Comparison of ENCODE assay signal across 22 mouse cellular contexts in the genomic region with DNA sequence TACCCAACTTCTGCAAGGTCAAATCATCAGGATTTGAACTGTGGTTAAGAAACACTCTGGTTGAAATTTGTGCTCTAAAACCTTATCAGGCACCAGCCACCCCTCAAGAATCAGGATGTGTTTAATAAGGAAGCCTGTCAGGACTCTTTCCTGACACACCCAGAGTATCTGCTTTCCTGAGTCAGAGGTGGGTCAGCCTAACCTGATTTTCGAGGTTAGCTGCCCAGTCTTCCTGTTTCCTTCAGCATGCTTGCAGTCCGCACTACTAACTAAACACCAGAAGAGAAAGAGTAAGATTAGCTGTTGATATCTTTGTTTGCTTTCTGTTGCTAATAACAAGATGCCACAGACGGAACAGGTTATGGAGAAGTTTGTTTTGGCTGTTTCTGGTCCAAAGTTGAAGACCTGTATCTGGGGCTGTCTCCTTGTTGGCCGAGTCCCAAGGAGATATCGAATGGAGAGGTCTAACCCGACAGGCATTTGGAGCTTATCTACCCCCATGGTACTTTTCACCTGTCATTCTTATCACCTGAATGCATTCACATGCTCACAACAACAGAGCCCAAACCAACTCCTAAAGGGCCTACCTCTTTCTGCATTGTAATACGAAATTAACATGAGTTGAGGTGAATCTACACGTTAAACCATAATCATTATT. TPM values are rescaled to one million over a fixed set of nuclear protein-coding genes. Genes with fewer than 3 reads are reported as not detected.
DNase-seq lines count a peak whose midpoint lies in the region; ATAC-seq lines count a peak whose summit lies in the region.
"Had no signal": no experiment of that assay in that cellular context is flagged by ENCODE, and none has a peak within 500 bp of the region (broad histone marks: within the 10 kb centered on the region; RNA-seq: fewer than 3 reads in every experiment).

No protein-coding gene starts in this region.

- H3K27me3 ChIP-seq in stomach, embryonic 14.5 days (ENCODE audit: control insufficient read depth, insufficient read depth, low read length), result no peaks in the 10 kb centered on the region
- H3K27me3 ChIP-seq: CH12.LX had no signal

- no peak overlapping the region for H3K4me2 ChIP-seq in stomach, embryonic 14.5 days (replicated peaks; ENCODE audit: low read depth, low read length)
- H3K4me2 ChIP-seq: hindbrain, embryonic 13.5 days; liver, embryonic 13.5 days; lung, embryonic 15.5 days; midbrain, embryonic 11.5 days; neural tube, embryonic 13.5 days had no signal

- no peak overlapping the region; the same call in 1 of the 2 replicates for H3K27ac ChIP-seq in stomach, embryonic 14.5 days (ENCODE audit: low read length)
- H3K27ac ChIP-seq: hindbrain, embryonic 13.5 days; left cerebral cortex, adult 2 months; liver, embryonic 13.5 days; lung, embryonic 15.5 days; neural tube, embryonic 13.5 days had no signal

- H3K4me1 ChIP-seq in stomach, embryonic 14.5 days (ENCODE audit: control insufficient read depth, insufficient read depth, low read length), result no peaks in the 10 kb centered on the region
- H3K4me1 ChIP-seq: liver, embryonic 13.5 days had no signal

- 68% methylated on average over 8 of the region's 8 CpGs for WGBS in stomach, embryonic 14.5 days

- H3K36me3 ChIP-seq in stomach, embryonic 14.5 days (ENCODE audit: control insufficient read depth, insufficient read depth, low read length), result no peaks in the 10 kb centered on the region
- H3K36me3 ChIP-seq: hindbrain, embryonic 13.5 days; liver, embryonic 13.5 days; lung, embryonic 15.5 days; neural tube, embryonic 13.5 days had no signal

- peak; percentile 88 for DNase-seq in heart, adult 11 months
- DNase-seq in heart, adult 8-10 months (ENCODE audit: low spot score), result no peak
- peak; percentile 18 for DNase-seq in lung, postnatal 25 days (ENCODE audit: low spot score)
- DNase-seq in lung, postnatal 4 days, result no peak
- no peak for DNase-seq in layer of hippocampus, postnatal 25 days (ENCODE audit: extremely low spot score in 1 of 2, low spot score in 1 of 2)
- no peak for DNase-seq in gastrocnemius, adult 18-20 months (ENCODE audit: low spot score)
- DNase-seq: adrenal gland, postnatal 10 days; cerebellum, adult 11 months; cerebellum, postnatal 25 days; liver, embryonic 13.5 days; right cerebral cortex, postnatal 14 days; thymus, adult 18-20 months had no signal

- no peak overlapping the region for H3K4me3 ChIP-seq in stomach, embryonic 14.5 days (ENCODE audit: low read depth, low read length)
- H3K4me3 ChIP-seq: erythroblast, embryonic 14.5 days; hindbrain, embryonic 13.5 days; left cerebral cortex, adult 2 months; liver, embryonic 13.5 days; lung, embryonic 15.5 days; neural tube, embryonic 13.5 days had no signal

- H3K9ac ChIP-seq in stomach, embryonic 14.5 days (replicated peaks; ENCODE audit: low read depth, low read length), result no peak overlapping the region
- H3K9ac ChIP-seq: hindbrain, embryonic 13.5 days; liver, embryonic 13.5 days; lung, embryonic 15.5 days; neural tube, embryonic 13.5 days had no signal

- H3K9me3 ChIP-seq in stomach, embryonic 14.5 days (ENCODE audit: control insufficient read depth, low read depth, low read length), result no peaks in the 10 kb centered on the region
- H3K9me3 ChIP-seq: hindbrain, embryonic 13.5 days; liver, embryonic 13.5 days; lung, embryonic 15.5 days; neural tube, embryonic 13.5 days had no signal

- peak; percentile 64 for ATAC-seq in common myeloid progenitor, adult 5-6 weeks (replicated peaks; ENCODE audit: low read depth, poor library complexity, severe bottlenecking)
- ATAC-seq in stomach, embryonic 14.5 days (ENCODE audit: insufficient number of reproducible peaks, insufficient read depth, low FRiP score, low read depth), result peak; percentile 65; the same call in 1 of the 2 replicates
- ATAC-seq: forebrain, embryonic 16.5 days had no signal

RNA-seq across cellular contexts. Expression of a gene that starts 5.8 kb away (rescaled TPM):
- 10 to 100 TPM in 3 of 4 experiments, 1 to 10 TPM in 1; 8.1 to 17.8 (median 13.8) TPM for total RNA-seq in heart, adult 8-10 months (2022)
- total RNA-seq in common myeloid progenitor, adult 5-6 weeks (2017), result not detected in 2 replicates
- 89.0 and 110 TPM in 2 replicates for polyA plus RNA-seq in stomach, embryonic 14.5 days (2014; fragmentation: Nextera tagmentation; extraction: Ambion mirVana)
- 1 to 10 TPM; 3.2 to 4.0 TPM for total RNA-seq in layer of hippocampus, postnatal 25 days (2021)
- total RNA-seq in gastrocnemius, adult 18-20 months (2021), result 1 to 10 TPM; 1.5 to 3.1 TPM
- polyA plus RNA-seq: erythroblast, embryonic 14.5 days had no signal

Comparison
In these comparisons a context has a peak if more than half of its experiments do, and no peak if none do; other contexts are left out.
1. DNase-seq: peak in heart, adult 11 months (single experiment) and lung, postnatal 25 days (single experiment); none in heart, adult 8-10 months (single experiment), lung, postnatal 4 days (0 of 2), layer of hippocampus, postnatal 25 days (0 of 2) and gastrocnemius, adult 18-20 months (single experiment).